Mouse (Mus musculus) cerebellum, adult 2 months (tissue): ENCODE measurements around the gene Cttnbp2. TPM values are rescaled to one million over a fixed set of nuclear protein-coding genes. Genes with fewer than 3 reads are reported as not detected.

Experiments
- DNase-seq, 2 experiments: peaks; one replicate each; pipeline ENCODE4 v3.0.0; 2021
- H3K27ac ChIP-seq: fragments of 200-500 bp; 2 replicates; pipeline ENCODE4 v1.5.1; 2012; ENCODE audit warnings: low read length, control low read depth, inconsistent platforms; ENCODE audit not compliant: insufficient read depth
- H3K27me3 ChIP-seq: fragments of 200-500 bp; 2 replicates; pipeline ENCODE4 v1.6.1; 2012; ENCODE audit warnings: inconsistent platforms, mild to moderate bottlenecking, low read length, moderate library complexity; ENCODE audit not compliant: control insufficient read depth, insufficient read depth
- H3K4me1 ChIP-seq: fragments of 200-500 bp; 2 replicates; pipeline ENCODE4 v1.6.1; 2011; ENCODE audit warnings: low read length; ENCODE audit not compliant: control insufficient read depth, insufficient read depth
- H3K4me3 ChIP-seq: fragments of 200-500 bp; replicated peaks from 2 replicates; pipeline ENCODE3; 2011; ENCODE audit warnings: mild to moderate bottlenecking, low read depth, low read length, control low read depth; ENCODE audit not compliant: insufficient read depth
- CTCF ChIP-seq: fragments of 200-500 bp; IDR thresholded peaks from 2 replicates; pipeline ENCODE4 v1.5.1; 2011; ENCODE audit warnings: low read depth, mild to moderate bottlenecking, control low read depth, low read length, moderate library complexity, borderline replicate concordance; ENCODE audit not compliant: insufficient read depth
- POLR2A ChIP-seq: fragments of 200-500 bp; IDR thresholded peaks from 2 replicates; pipeline ENCODE4 v1.6.1; 2011; ENCODE audit warnings: low read length, control low read depth, borderline replicate concordance; ENCODE audit not compliant: insufficient read depth
- WGBS: fragments of 180-500 bp; shearing (Covaris S2); methylation state at CpG from one replicate; pipeline ENCODE4 v1.1.7; 2018; 5-methylcytosine and 5-hydroxymethylcytosine counted together
- polyA plus RNA-seq: library from polyadenylated mRNA; depleted of rRNA; stranded (reverse); fragments of >200 nt; gene quantifications from 2 replicates; pipeline ENCODE4 v1.2.3, GENCODE M21; 2012

The Cttnbp2 gene
- polyA plus RNA-seq, 1 experiment = 36.8 TPM

DNA sequence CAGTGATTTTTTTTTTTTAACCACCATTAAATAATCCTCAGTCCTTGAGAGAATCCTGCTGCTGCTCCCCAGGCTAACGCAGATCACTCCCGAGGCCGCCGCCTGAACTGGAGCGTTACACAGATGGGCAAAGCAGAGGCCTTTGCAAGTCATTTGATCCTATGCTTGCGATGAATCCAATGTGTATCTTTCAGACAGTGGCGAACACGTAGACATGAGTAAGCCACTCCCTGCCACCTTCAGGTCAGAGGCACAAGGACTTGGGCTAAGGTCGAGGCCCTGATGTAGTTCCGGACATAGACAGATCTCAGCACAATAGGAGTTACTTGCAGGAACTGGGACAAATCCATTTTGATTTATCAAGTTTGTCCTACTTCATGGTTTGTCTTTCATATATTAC, 49.0 kb downstream of the Cttnbp2 start:
- TF ChIP-seq CTCF (no peak), POLR2A (no peak)
- no peak overlapping the region for H3K4me3 ChIP-seq
- H3K4me1 ChIP-seq = no peaks in the 10 kb centered on the region
- no peak for DNase-seq
- no peaks in the 10 kb centered on the region for H3K27me3 ChIP-seq
- WGBS = 93% methylated on average over 10 of the region's 10 CpGs
- H3K27ac ChIP-seq = no peak overlapping the region

DNA sequence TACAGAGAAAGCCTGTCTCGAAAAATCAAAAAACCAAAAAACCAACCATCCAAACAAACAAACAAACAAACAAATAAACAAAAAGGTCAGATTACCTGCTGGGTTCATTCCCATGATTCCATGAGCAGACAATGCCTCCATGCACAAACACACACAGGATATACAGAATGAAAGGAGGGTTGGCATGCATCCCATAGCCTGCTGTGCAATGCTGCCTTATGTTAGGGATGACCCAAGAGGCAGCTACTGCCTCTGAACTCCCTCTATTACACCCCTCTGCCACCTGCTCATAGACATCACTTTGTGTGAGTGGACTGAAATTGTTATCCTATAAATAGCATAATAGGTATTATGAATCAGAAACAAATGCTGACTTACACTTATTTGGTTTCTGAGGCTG, 55.0 kb downstream of the Cttnbp2 start:
- no peak for TF ChIP-seq CTCF
- WGBS = 94% methylated on average over 1 of the region's 1 CpGs
- Histone ChIP-seq H3K4me1 (no peaks in the 10 kb centered on the region), H3K27ac (no peak overlapping the region), H3K4me3 (no peak overlapping the region), H3K27me3 (no peaks in the 10 kb centered on the region)
- peak in 1 of 2 experiments; percentile 20 for DNase-seq

DNA sequence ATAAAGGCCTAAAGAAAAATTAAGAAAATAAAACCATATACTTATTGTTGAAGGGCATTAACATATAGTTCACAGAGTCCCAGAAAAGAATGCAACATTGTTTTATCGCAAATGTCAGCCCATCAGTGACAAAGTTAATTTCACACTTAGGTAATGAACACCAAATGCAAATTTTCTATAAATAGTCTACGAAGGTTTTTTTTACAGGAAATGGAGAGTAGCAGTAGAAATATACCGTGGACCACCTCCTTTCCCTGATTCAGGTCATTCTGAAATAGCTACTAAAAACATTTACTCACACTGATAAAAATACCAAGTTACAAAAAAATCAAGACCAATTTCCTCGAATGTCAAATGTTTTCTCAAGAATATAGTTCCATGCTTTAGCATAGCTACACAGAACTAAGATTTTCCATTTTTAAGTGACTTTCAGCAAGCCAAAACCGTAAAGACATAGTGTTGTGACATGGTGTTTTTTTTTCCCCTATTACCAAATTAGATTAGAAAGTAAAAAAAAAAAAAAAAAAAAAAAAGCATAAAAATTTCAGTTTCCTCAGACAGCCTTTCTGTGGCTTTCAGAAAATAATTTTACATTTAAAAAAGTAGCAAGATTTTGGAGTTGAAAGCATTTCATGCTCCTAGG, 64.0 kb downstream of the Cttnbp2 start:
- H3K27me3 ChIP-seq = no peaks in the 10 kb centered on the region
- 95% methylated on average over 5 of the region's 5 CpGs for WGBS
- no peaks in the 10 kb centered on the region for H3K4me1 ChIP-seq
- no peak overlapping the region for H3K4me3 ChIP-seq
- TF ChIP-seq POLR2A (no peak), CTCF (no peak)
- no peak overlapping the region for H3K27ac ChIP-seq
- no peak for DNase-seq

- no peaks in the 10 kb centered on the region; the same call in 1 of the 2 replicates for H3K27me3 ChIP-seq
- H3K4me3 ChIP-seq = no peak overlapping the region
- WGBS = 88% methylated on average over 5 of the region's 5 CpGs
- DNase-seq = no peak
- no peak overlapping the region for H3K27ac ChIP-seq
- no peaks in the 10 kb centered on the region for H3K4me1 ChIP-seq
- TF ChIP-seq CTCF = no peak
- no peak for TF ChIP-seq POLR2A
These were observed 66.6 kb downstream of the Cttnbp2 start for GRCm38 (mm10) chr6:18448078-18448477.

DNA sequence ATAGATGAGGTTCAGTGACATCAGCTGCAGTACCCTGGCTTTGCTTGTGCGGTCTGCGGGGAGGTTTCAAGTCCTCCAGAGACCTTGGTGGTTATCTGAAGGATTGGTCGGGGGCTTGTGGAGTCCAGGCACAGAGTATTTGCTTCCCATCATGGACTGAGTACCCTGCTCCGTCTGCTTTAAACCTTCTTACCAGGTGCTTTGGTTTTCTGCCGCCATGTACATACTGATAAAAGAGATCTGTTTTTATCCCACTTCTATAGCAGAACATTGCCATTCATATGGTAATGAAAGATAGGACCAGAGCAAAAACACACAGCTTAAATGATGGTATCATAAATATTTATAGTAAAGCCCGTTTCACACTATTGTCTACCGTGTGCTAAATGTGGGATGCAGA, 67.7 kb downstream of the Cttnbp2 start:
- no peak for DNase-seq
- no peak for TF ChIP-seq POLR2A
- TF ChIP-seq CTCF = no peak
- Histone ChIP-seq H3K27me3 (no peaks in the 10 kb centered on the region; the same call in 1 of the 2 replicates), H3K4me3 (no peak overlapping the region), H3K4me1 (no peaks in the 10 kb centered on the region), H3K27ac (no peak overlapping the region)
- 76% methylated on average over 7 of the region's 7 CpGs for WGBS

DNA sequence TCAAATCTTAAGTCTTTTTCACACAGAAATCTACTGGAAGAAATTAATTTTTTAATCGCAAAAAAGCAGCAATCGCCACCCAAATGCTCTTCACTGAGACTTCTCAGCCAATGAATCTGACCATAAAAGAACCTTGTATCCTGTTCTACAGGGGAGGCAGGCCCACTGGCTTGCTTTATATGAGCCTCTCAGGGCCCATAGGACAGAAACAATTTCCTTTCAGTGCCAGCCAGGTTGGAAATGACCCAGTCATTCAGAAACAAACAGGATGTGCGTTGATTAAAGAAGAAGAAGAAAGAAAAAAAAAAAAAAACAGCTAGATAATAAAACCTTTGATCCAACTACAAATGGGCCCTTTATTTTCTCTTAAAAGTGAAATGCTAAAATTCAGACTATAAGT, 68.3 kb downstream of the Cttnbp2 start:
- DNase-seq = no peak
- no peaks in the 10 kb centered on the region; the same call in 1 of the 2 replicates for H3K27me3 ChIP-seq
- no peaks in the 10 kb centered on the region for H3K4me1 ChIP-seq
- TF ChIP-seq CTCF (no peak), POLR2A (no peak)
- H3K4me3 ChIP-seq = no peak overlapping the region
- H3K27ac ChIP-seq = no peak overlapping the region
- WGBS = 40% methylated on average over 3 of the region's 3 CpGs

DNA sequence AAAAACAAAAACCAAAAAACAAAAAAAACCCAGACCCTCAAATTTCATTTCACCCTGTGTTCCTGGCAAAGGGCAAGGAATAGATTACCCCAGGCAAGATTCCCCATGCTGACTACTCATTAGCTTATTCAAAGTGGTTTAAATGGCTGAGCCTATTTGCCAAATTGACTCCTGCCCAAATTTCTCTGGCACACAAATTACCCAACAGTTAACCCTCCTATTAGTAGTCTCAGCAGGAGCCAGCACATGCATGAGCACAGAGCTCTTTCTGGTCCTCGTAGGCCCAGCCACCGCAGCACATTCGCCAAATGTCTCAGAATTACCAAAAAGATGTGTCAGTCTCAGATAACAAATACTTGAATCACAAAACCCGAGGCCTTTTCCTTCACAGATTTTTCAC, 68.9 kb downstream of the Cttnbp2 start:
- DNase-seq = peak; percentile 24 to 66
- WGBS = 12% methylated on average over 4 of the region's 4 CpGs
- Histone ChIP-seq H3K4me3 (no peak overlapping the region), H3K27ac (no peak overlapping the region), H3K27me3 (no peaks in the 10 kb centered on the region; the same call in 1 of the 2 replicates), H3K4me1 (no peaks in the 10 kb centered on the region)
- TF ChIP-seq POLR2A (no peak), CTCF (no peak)

DNA sequence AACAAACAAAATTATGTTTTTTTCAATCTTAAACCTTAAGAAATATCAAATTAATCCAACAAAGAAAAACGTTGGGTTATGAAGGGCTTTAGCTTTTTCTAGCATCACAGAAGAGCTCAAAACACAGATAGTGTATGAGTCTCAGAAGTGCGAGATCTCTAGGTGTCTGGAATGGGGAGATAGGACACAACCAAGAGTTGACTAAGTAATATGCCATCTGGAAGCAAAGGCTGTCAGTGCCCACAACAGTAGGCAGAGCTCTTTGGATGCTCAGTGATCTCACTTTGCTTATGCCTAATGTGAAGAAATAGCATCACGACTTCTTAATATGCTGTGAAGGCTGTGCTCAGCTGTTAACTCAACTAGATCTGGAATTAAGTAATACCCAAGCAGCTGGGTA, 72.3 kb downstream of the Cttnbp2 start:
- Histone ChIP-seq H3K27me3 (no peaks in the 10 kb centered on the region; the same call in 1 of the 2 replicates), H3K4me1 (no peaks in the 10 kb centered on the region), H3K27ac (no peak overlapping the region), H3K4me3 (no peak overlapping the region)
- DNase-seq = no peak
- WGBS = 85% methylated on average over 3 of the region's 3 CpGs
- TF ChIP-seq CTCF (no peak), POLR2A (no peak)
